Mouse (Mus musculus) CH12.LX (cell line): ENCODE data around the gene Pfkfb4. TPM values are rescaled to one million over a fixed set of nuclear protein-coding genes. Genes with fewer than 3 reads are reported as not detected.

Source experiments
- DNase-seq: peaks from one replicate; pipeline ENCODE4 v3.0.0-alpha.2; 2013; ENCODE audit errors: extremely low read depth
- H3K27ac ChIP-seq: 2 replicates; pipeline ENCODE4 v1.5.1; 2012; ENCODE audit warnings: low read depth, mild to moderate bottlenecking, control low read depth, moderate library complexity; ENCODE audit not compliant: insufficient read depth
- H3K27me3 ChIP-seq: replicated peaks from 2 replicates; pipeline ENCODE3; 2012; ENCODE audit warnings: inconsistent platforms
- H3K36me3 ChIP-seq, 2 experiments: replicated peaks in 1 of 2; 2 replicates each; pipeline versions ENCODE3 to v1.6.1; 2012; ENCODE audit warnings: inconsistent platforms in 1 of 2, low read length in 1 of 2, mild to moderate bottlenecking in 1 of 2, mixed read lengths in 1 of 2, moderate library complexity in 1 of 2; ENCODE audit not compliant: control insufficient read depth in 1 of 2, insufficient read depth in 1 of 2
- H3K4me1 ChIP-seq, 2 experiments: 2 replicates each; pipeline ENCODE4 v1.6.1; 2012; ENCODE audit warnings: inconsistent platforms in 1 of 2, moderate library complexity in 1 of 2; ENCODE audit not compliant: insufficient read depth in 2 of 2, control insufficient read depth in 1 of 2
- H3K4me2 ChIP-seq: 2 replicates; pipeline ENCODE4 v1.6.1; 2012; ENCODE audit warnings: low read depth, mild to moderate bottlenecking, control low read depth; ENCODE audit not compliant: poor library complexity, insufficient read depth, severe bottlenecking
- H3K4me3 ChIP-seq, 3 experiments: fragments of 150-350 bp in 1 of 3; sonication (generic) in 1 of 3; replicated peaks in 1 of 3; 2 replicates each; pipeline versions ENCODE3 to v1.5.1; 2011 to 2012; ENCODE audit warnings: low read depth in 2 of 3, low read length in 2 of 3, mild to moderate bottlenecking in 2 of 3, moderate library complexity in 2 of 3, control low read depth in 1 of 3, improper control_type of control experiment in 1 of 3, inconsistent platforms in 1 of 3, mixed read lengths in 1 of 3; ENCODE audit not compliant: poor library complexity in 1 of 3
- H3K79me2 ChIP-seq: replicated peaks from 2 replicates; pipeline ENCODE4 v1.6.1; 2012; ENCODE audit warnings: mild to moderate bottlenecking, moderate library complexity; ENCODE audit not compliant: control insufficient read depth, poor library complexity, insufficient read depth, severe bottlenecking; ENCODE audit errors: extremely low read depth
- H3K9ac ChIP-seq: 2 replicates; pipeline ENCODE4 v1.6.1; 2012; ENCODE audit warnings: low read depth, mild to moderate bottlenecking, control low read depth, moderate library complexity; ENCODE audit not compliant: insufficient read depth
- H3K9me3 ChIP-seq: replicated peaks from 2 replicates; pipeline ENCODE3; 2012; ENCODE audit warnings: low read length, inconsistent platforms, mixed read lengths
- CHD1 ChIP-seq: IDR thresholded peaks from 2 replicates; pipeline ENCODE4 v1.6.1; 2012; ENCODE audit warnings: low read depth, low read length, improper control_type of control experiment, inconsistent platforms
- CTCF ChIP-seq, 2 experiments: IDR thresholded peaks in 1 of 2; conservative IDR thresholded peaks in 1 of 2; 2 replicates each; pipeline ENCODE4 v1.5.1; 2011 to 2012; ENCODE audit warnings: low read depth in 2 of 2, low read length in 2 of 2, improper control_type of control experiment in 1 of 2, inconsistent platforms in 1 of 2, mild to moderate bottlenecking in 1 of 2, moderate library complexity in 1 of 2
- ETS1 ChIP-seq: conservative IDR thresholded peaks from 2 replicates; pipeline ENCODE4 v1.6.1; 2012; ENCODE audit warnings: low read depth, mild to moderate bottlenecking, inconsistent platforms, low read length, improper control_type of control experiment, moderate library complexity
- IRF4 ChIP-seq: IDR thresholded peaks from 2 replicates; pipeline ENCODE4 v1.6.1; 2014; ENCODE audit warnings: low read depth, mild to moderate bottlenecking, inconsistent platforms, low read length, improper control_type of control experiment
- JUN ChIP-seq: IDR thresholded peaks from 2 replicates; pipeline ENCODE4 v1.6.1; 2011; ENCODE audit warnings: low read depth, mild to moderate bottlenecking, low read length, improper control_type of control experiment, moderate library complexity; ENCODE audit not compliant: insufficient read depth
- JUND ChIP-seq: conservative IDR thresholded peaks from 2 replicates; pipeline ENCODE4 v1.6.1; 2011; ENCODE audit warnings: low read depth, low read length, improper control_type of control experiment
- MXI1 ChIP-seq: IDR thresholded peaks from 2 replicates; pipeline ENCODE4 v1.6.1; 2011; ENCODE audit warnings: mild to moderate bottlenecking, low read depth, low read length, improper control_type of control experiment
- NELFE ChIP-seq: IDR thresholded peaks from 2 replicates; pipeline ENCODE4 v1.6.1; 2011; ENCODE audit warnings: low read depth, low read length, improper control_type of control experiment
- NRF1 ChIP-seq: IDR thresholded peaks from 2 replicates; pipeline ENCODE4 v1.6.1; 2014; ENCODE audit warnings: low read depth, mild to moderate bottlenecking, inconsistent platforms, low read length, improper control_type of control experiment, moderate library complexity
- PAX5 ChIP-seq: IDR thresholded peaks from 2 replicates; pipeline ENCODE4 v1.6.1; 2012; ENCODE audit warnings: low read length, inconsistent platforms, mixed read lengths
- POLR2AphosphoS2 ChIP-seq: IDR thresholded peaks from 2 replicates; pipeline ENCODE4 v1.6.1; 2011; ENCODE audit warnings: low read depth, low read length, improper control_type of control experiment
- TCF12 ChIP-seq: IDR thresholded peaks from 2 replicates; pipeline ENCODE4 v1.6.1; 2014; ENCODE audit warnings: low read depth, mild to moderate bottlenecking, inconsistent platforms, low read length, improper control_type of control experiment
- UBTF ChIP-seq: IDR thresholded peaks from 2 replicates; pipeline ENCODE4 v1.6.1; 2012; ENCODE audit warnings: low read depth, mild to moderate bottlenecking, inconsistent platforms, low read length, improper control_type of control experiment, moderate library complexity
- ZC3H11A ChIP-seq: IDR thresholded peaks from 2 replicates; pipeline ENCODE4 v1.6.1; 2012; ENCODE audit warnings: low read depth, mild to moderate bottlenecking, inconsistent platforms, low read length, improper control_type of control experiment
- ZKSCAN1 ChIP-seq: IDR thresholded peaks from 2 replicates; pipeline ENCODE4 v1.6.1; 2012; ENCODE audit warnings: low read depth, inconsistent platforms, low read length, improper control_type of control experiment, borderline replicate concordance
- ZNF384 ChIP-seq: IDR thresholded peaks from 2 replicates; pipeline ENCODE4 v1.6.1; 2012; ENCODE audit warnings: low read depth, low read length, improper control_type of control experiment, inconsistent platforms
- dilution Hi-C: fragments of 300-500 bp; cut with MboI; formaldehyde crosslinking; loops from 2 replicates; pipeline ENCODE4 v1.14.3; 2020; ENCODE audit warnings: low sequenced_read_pairs; ENCODE audit not compliant: extremely low pct_unique_long_range_greater_than_20kb, extremely low pct_ligation_motif_present
- in situ Hi-C: fragments of 300-500 bp; cut with MboI; formaldehyde crosslinking; loops from 3 replicates; pipeline ENCODE4 v1.14.3; 2019; ENCODE audit warnings: low sequenced_read_pairs, low pct_ligation_motif_present, low pct_unique_long_range_greater_than_20kb, mixed read lengths
- polyA plus RNA-seq: library from polyadenylated mRNA; unstranded; fragments of >175 nt; gene quantifications from 2 replicates; pipeline ENCODE4 v1.2.1, GENCODE M21; 2012; ENCODE audit warnings: low read depth; ENCODE audit not compliant: insufficient read length
- total RNA-seq, 2 experiments: library from RNA; depleted of rRNA; stranded (reverse); fragments of 300-350 nt in 1 of 2; fragments of >200 nt in 1 of 2; gene quantifications; 2 replicates each; pipeline ENCODE4 v1.2.3; 2012 to 2014

The Pfkfb4 gene
- total and polyA plus RNA-seq, 3 experiments, result 5.1 to 6.7 (median 5.9) TPM

- no peaks in the 10 kb centered on the region for H3K27me3 ChIP-seq
- H3K9me3 ChIP-seq, result no peaks in the 10 kb centered on the region
- DNase-seq, result no peak
- H3K9ac ChIP-seq, result no peak within 1 kb of the TSS
- no peak within 1 kb of the TSS for H3K27ac ChIP-seq
- H3K4me2 ChIP-seq, result no peak within 1 kb of the TSS
- H3K4me3 ChIP-seq, result no peak within 1 kb of the TSS
- peaks cover 23 to 34% of the 10 kb centered on the region in 2 experiments for H3K36me3 ChIP-seq
- no peaks in the 10 kb centered on the region for H3K79me2 ChIP-seq
- in situ Hi-C loops, result no loop called here
- no peaks in the 10 kb centered on the region for H3K4me1 ChIP-seq
- TF ChIP-seq CTCF (conservative IDR thresholded peaks at IDR 0.05 in 1 of 2, IDR thresholded peaks at IDR 0.05 in 1 of 2; ENCODE audit: low read depth in 2 of 2, low read length in 2 of 2) (no peak), TCF12 (no peak), PAX5 (no peak), JUND (no peak), UBTF (no peak)
- dilution Hi-C loops, result no loop called here
Measured at GRCm38 (mm10) chr9:108953081-108953636, 38.4 kb upstream of the Pfkfb4 start, which contains the start of gene Col7a1. Gene Col7a1, plus strand, starts transcription at chr9:108953586.

- Histone ChIP-seq H3K79me2 (no peaks in the 10 kb centered on the region), H3K4me1 (no peaks in the 10 kb centered on the region), H3K36me3 (peaks cover 3 to 14% of the 10 kb centered on the region in 2 experiments), H3K4me3 (no peak overlapping the region), H3K9me3 (no peaks in the 10 kb centered on the region), H3K27me3 (no peaks in the 10 kb centered on the region), H3K4me2 (no peak overlapping the region), H3K27ac (no peak overlapping the region), H3K9ac (no peak overlapping the region)
- dilution Hi-C loops (no loop called here), in situ Hi-C loops (no loop called here)
- no peak for DNase-seq
- no peak for TF ChIP-seq JUN
- TF ChIP-seq PAX5, result no peak
- TF ChIP-seq CTCF (conservative IDR thresholded peaks at IDR 0.05 in 1 of 2, IDR thresholded peaks at IDR 0.05 in 1 of 2; ENCODE audit: low read depth in 2 of 2, low read length in 2 of 2), result no peak
- TF ChIP-seq ZC3H11A, result no peak
- no peak for TF ChIP-seq NRF1
- TF ChIP-seq ZKSCAN1, result no peak
- no peak for TF ChIP-seq NELFE
- TF ChIP-seq ZNF384, result no peak
- no peak for TF ChIP-seq POLR2AphosphoS2
- no peak for TF ChIP-seq JUND
- no peak for TF ChIP-seq ETS1
- TF ChIP-seq MXI1, result no peak
- TF ChIP-seq CHD1, result no peak
- no peak for TF ChIP-seq IRF4
Measured at GRCm38 (mm10) chr9:108955241-108955640, 36.3 kb upstream of the Pfkfb4 start.
